Comparison of ENCODE assay signal across 8 mouse cellular contexts in the genomic region with DNA sequence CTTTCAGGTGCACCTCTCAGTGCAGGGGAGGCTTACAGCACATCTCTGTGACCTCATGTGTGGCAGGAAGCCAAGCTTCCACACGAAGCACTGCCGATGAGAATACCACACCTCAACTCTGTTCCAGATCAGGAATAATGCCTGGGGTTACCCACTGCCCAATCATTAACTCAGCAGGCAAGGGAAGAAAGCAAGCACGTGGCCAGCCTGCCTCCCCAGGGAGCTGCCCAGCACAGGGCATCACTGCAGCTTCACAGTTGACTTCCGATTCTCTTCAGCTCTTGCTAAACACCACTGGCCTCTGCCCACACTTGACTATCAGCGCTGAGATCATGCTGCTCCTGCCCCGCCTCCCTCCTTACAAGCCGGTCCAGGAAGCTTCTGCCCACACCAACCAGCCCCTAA. TPM values are rescaled to one million over a fixed set of nuclear protein-coding genes. Genes with fewer than 3 reads are reported as not detected.
A peak's percentile ranks its signal among the peaks of the same experiment; 100 is the strongest.
DNase-seq lines count a peak whose midpoint lies in the region; ATAC-seq lines count a peak whose summit lies in the region.

No protein-coding gene starts in this region.

- no peak for DNase-seq in neural tube, embryonic 11.5 days (ENCODE audit: low spot score)
- no peak for DNase-seq in neural tube, embryonic 10.5 days (ENCODE audit: extremely low spot score, low spot score)
- peak; percentile 42 to 50 for DNase-seq in adrenal gland, adult 18-20 months (ENCODE audit: low spot score in 2 of 2)
- DNase-seq in midbrain, embryonic 14.5 days: peak; percentile 31
- DNase-seq in telencephalon, adult 2 months (ENCODE audit: low read depth, low spot score): peak; percentile 41

- no peak for ATAC-seq in neural tube, embryonic 11.5 days (ENCODE audit: insufficient read depth, low FRiP score, low TSS enrichment)
- ATAC-seq in erythroblast, adult 5-6 weeks (replicated peaks; ENCODE audit: low FRiP score, poor library complexity, severe bottlenecking): peak; percentile 67
- ATAC-seq in hematopoietic stem cell, adult 5-6 weeks (replicated peaks in 1 of 2; ENCODE audit: insufficient read depth in 1 of 2, low FRiP score in 2 of 2, low TSS enrichment in 1 of 2, low read depth in 1 of 2, poor library complexity in 2 of 2, severe bottlenecking in 2 of 2): peak; percentile 95 to 97
- 0 out of 2 replicates have a peak, but pooled peaks have one; percentile 15 for ATAC-seq in limb, embryonic 13.5 days (ENCODE audit: low FRiP score, low read depth)
- ATAC-seq in midbrain, embryonic 14.5 days (ENCODE audit: low FRiP score, low TSS enrichment): no peak

- no peaks in the 10 kb centered on the region; the same call in 1 of the 2 replicates for H3K36me3 ChIP-seq in neural tube, embryonic 11.5 days (ENCODE audit: control insufficient read depth, insufficient read depth, low read length)
- peaks cover 11% of the 10 kb centered on the region for H3K36me3 ChIP-seq in limb, embryonic 13.5 days
- H3K36me3 ChIP-seq in midbrain, embryonic 14.5 days (ENCODE audit: control insufficient read depth, insufficient read depth, low read length): no peaks in the 10 kb centered on the region

- H3K9me3 ChIP-seq in neural tube, embryonic 11.5 days (ENCODE audit: control insufficient read depth, low read length): no peaks in the 10 kb centered on the region
- H3K9me3 ChIP-seq in limb, embryonic 13.5 days: no peaks in the 10 kb centered on the region
- H3K9me3 ChIP-seq in midbrain, embryonic 14.5 days (ENCODE audit: control insufficient read depth, low read length): no peaks in the 10 kb centered on the region

- H3K27me3 ChIP-seq in neural tube, embryonic 11.5 days (ENCODE audit: control insufficient read depth, insufficient read depth, low read length): no peaks in the 10 kb centered on the region
- H3K27me3 ChIP-seq in limb, embryonic 13.5 days: no peaks in the 10 kb centered on the region
- H3K27me3 ChIP-seq in midbrain, embryonic 14.5 days (ENCODE audit: control insufficient read depth, insufficient read depth, low read length): no peaks in the 10 kb centered on the region

- no peak overlapping the region for H3K9ac ChIP-seq in neural tube, embryonic 11.5 days (ENCODE audit: low read length)
- H3K9ac ChIP-seq in limb, embryonic 13.5 days: no peak overlapping the region
- H3K9ac ChIP-seq in midbrain, embryonic 14.5 days (replicated peaks; ENCODE audit: low read length): no peak overlapping the region

- H3K4me3 ChIP-seq in neural tube, embryonic 11.5 days (ENCODE audit: low read depth, low read length): no peak overlapping the region
- H3K4me3 ChIP-seq in limb, embryonic 13.5 days: no peak overlapping the region
- H3K4me3 ChIP-seq in midbrain, embryonic 14.5 days (replicated peaks; ENCODE audit: low read depth, low read length): no peak overlapping the region

- H3K4me2 ChIP-seq in neural tube, embryonic 11.5 days (ENCODE audit: low read depth): peak overlapping the region; percentile 7; the same call in 1 of the 2 replicates
- H3K4me2 ChIP-seq in limb, embryonic 13.5 days (replicated peaks): 0 out of 2 replicates have a peak overlapping the region, but pooled peaks have one; percentile 12
- H3K4me2 ChIP-seq in midbrain, embryonic 14.5 days (ENCODE audit: low read length): no peak overlapping the region; the same call in 1 of the 2 replicates

- WGBS in neural tube, embryonic 11.5 days: 41% methylated on average over 7 of the region's 7 CpGs
- 30% methylated on average over 7 of the region's 7 CpGs for WGBS in limb, embryonic 13.5 days
- WGBS in midbrain, embryonic 14.5 days: 32% methylated on average over 7 of the region's 7 CpGs

- no peak overlapping the region for H3K27ac ChIP-seq in neural tube, embryonic 11.5 days (ENCODE audit: low read depth, low read length)
- H3K27ac ChIP-seq in limb, embryonic 13.5 days: no peak overlapping the region
- no peak overlapping the region; the same call in 1 of the 2 replicates for H3K27ac ChIP-seq in midbrain, embryonic 14.5 days (replicated peaks; ENCODE audit: low read depth, low read length)

- H3K4me1 ChIP-seq in neural tube, embryonic 11.5 days (ENCODE audit: control insufficient read depth, insufficient read depth, low read length): peaks cover 7% of the 10 kb centered on the region
- peaks cover 30% of the 10 kb centered on the region for H3K4me1 ChIP-seq in limb, embryonic 13.5 days
- peaks cover 18% of the 10 kb centered on the region for H3K4me1 ChIP-seq in midbrain, embryonic 14.5 days (ENCODE audit: control insufficient read depth, insufficient read depth, low read length)

RNA-seq across cellular contexts. Expression of a gene that starts 7.6 kb away (rescaled TPM):
- 37.6 and 39.3 TPM in 2 replicates for polyA plus RNA-seq in neural tube, embryonic 11.5 days (2014; fragmentation: Nextera tagmentation; extraction: Ambion mirVana)
- 10 to 100 TPM; 34.2 to 37.6 TPM for total RNA-seq in adrenal gland, adult 18-20 months (2021)
- total RNA-seq in erythroblast, adult 5-6 weeks (2015; ENCODE audit: low replicate concordance): 30.4 and 37.8 TPM in 2 replicates
- total RNA-seq in erythroblast, adult 5-6 weeks (2017; ENCODE audit: low replicate concordance): 34.2 and 41.3 TPM in 2 replicates
- total RNA-seq in hematopoietic stem cell, adult 5-6 weeks (2017): 81.2 and 84.0 TPM in 2 replicates
- polyA plus RNA-seq in limb, embryonic 13.5 days (2015; fragmentation: Nextera tagmentation; extraction: Ambion mirVana): 41.4 and 42.3 TPM in 2 replicates
- 40.4 and 46.9 TPM in 2 replicates for polyA plus RNA-seq in midbrain, embryonic 14.5 days (2014; fragmentation: Nextera tagmentation; extraction: Ambion mirVana)

Comparison
In these comparisons a context has a peak if more than half of its experiments do, and no peak if none do; other contexts are left out.
1. ATAC-seq: peak in erythroblast, adult 5-6 weeks (single experiment), hematopoietic stem cell, adult 5-6 weeks (2 of 2) and limb, embryonic 13.5 days (single experiment); none in neural tube, embryonic 11.5 days (single experiment) and midbrain, embryonic 14.5 days (single experiment).
2. DNase-seq: peak in adrenal gland, adult 18-20 months (2 of 2), midbrain, embryonic 14.5 days (single experiment) and telencephalon, adult 2 months (single experiment); none in neural tube, embryonic 11.5 days (single experiment) and neural tube, embryonic 10.5 days (single experiment).